Mouse (Mus musculus): ENCODE results near the gene Peg3.
"Not testable (repeated sequence)": the region's sequence is repeated elsewhere in the genome, so short reads cannot be mapped to it uniquely, and the experiment has no call there.

The Peg3 gene

DNA sequence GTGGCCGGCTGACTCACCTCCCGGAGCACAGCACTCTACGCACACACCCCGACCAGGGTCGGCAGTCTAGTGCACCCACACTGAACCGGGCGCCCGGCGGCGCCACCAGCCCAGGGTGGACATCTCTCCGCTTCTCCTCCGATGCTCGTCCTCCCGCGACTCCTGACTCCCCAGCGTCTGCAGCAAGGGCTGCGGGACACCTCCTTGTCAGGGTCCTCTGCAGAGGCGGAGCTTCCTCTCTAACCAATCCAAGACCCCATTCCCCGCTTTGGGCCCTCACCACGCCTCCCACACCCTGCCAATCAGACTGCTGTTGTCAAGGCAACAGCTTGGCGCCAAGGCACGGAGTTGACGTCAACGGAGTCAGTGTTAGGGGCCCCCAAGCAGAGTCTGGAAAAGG lies at the start of gene Peg3, which contains the start of gene Usp29:
Peg3 (minus strand) TSS at position 191 of the 400 bp plus-strand sequence.
Usp29 (plus strand) TSS at position 338 of the 400 bp plus-strand sequence.
- peak; percentile 36 for ATAC-seq (ENCODE audit: insufficient number of reproducible peaks, low FRiP score, low TSS enrichment)

DNA sequence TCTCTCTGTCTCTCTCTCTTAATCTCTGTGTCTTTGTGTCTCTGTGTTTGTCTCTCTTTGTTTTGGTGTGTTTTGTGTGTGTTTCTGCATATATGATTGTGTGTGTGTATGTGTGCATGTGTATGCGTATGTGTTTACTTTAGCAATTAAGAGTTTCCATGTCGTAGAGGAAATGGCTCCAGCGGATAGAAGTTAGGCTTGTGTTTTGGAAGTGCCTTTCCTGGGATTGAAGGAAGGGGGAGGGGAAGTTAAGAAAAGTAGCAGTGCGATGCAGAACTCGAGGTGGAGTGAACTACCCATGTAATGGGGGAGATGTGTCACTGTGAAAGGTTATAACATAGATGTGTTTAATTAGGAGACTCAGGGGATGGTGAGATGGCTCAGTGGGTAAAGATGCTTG lies 48.9 kb upstream of the Peg3 start:
- no peak for ATAC-seq (ENCODE audit: insufficient number of reproducible peaks, low FRiP score, low TSS enrichment)

DNA sequence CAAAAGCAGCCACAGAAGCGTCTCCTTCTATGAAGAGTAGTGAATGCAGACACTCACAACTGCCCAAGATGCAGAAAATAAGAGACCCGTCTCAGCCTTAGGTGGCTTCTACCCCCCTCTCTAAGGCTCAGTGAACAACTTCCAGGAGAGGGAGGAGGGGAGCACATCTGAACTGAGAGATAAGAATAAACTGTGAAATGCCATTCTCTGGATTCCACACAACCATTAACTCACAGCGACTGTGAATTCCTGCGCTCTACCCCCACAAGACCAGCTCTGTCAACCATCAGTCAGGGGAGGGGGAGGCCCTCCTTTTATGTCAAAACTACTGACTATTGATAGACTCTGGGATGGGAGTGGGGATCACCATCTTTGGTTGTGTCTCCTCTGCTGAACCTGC lies 47.5 kb upstream of the Peg3 start:
- no peak for ATAC-seq (ENCODE audit: insufficient number of reproducible peaks, low FRiP score, low TSS enrichment)

DNA sequence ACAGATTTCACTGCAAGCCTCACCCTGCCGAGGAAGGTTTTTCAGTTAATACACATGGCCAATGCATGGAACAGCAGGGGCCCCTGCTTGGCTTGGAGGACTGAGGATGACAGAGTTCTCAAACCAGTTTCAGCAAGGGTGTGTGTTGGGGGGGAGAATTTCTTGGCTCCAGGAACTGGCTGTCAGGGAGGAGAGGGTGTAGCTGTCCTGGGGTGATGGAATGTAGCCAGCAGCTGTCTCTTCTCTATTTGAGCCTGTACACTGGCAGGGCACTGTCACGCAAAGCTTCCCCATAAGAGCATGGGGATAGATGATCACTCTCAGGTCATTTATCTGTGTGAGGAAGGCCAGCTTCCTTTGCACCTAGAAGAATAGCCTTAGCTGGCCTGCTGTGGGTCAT lies 46.9 kb upstream of the Peg3 start:
- ATAC-seq (ENCODE audit: insufficient number of reproducible peaks, low FRiP score, low TSS enrichment), result no peak

DNA sequence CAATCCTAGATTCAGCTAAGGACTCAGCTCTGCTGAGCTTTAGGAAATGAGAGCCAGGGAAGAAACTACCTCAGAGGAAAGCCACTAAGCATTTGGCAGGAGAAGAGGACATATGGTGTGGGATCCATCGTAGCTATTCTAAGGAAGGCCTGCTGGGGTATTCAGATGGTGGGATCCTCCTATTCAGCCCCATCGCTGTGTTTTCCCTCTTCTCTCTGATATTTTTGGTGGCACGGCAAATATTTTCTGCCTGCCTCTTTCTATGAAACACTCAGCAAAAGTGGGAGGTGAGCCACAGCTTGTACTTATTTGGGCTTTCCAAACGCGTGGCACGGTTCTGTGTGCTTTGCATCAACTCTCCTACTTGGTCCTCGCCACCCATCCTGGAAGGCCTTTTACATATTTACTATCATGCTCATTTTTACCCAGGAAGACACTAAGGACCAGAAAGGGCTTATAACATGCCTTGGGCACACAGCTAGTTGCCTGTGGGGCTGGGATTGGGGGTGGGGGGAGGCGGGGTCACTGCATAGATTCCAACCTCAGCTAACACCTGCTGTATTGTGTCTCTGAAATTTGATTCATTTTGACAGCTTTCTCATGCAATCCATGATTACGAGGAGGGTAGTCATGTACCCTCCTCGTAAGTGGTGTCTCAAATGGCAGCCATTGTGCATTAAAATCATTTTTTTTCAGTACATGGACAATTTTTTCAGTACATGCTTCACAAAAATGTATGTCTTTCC lies 46.3 kb upstream of the Peg3 start:
- peak; percentile 75 for ATAC-seq (ENCODE audit: insufficient number of reproducible peaks, low FRiP score, low TSS enrichment)

DNA sequence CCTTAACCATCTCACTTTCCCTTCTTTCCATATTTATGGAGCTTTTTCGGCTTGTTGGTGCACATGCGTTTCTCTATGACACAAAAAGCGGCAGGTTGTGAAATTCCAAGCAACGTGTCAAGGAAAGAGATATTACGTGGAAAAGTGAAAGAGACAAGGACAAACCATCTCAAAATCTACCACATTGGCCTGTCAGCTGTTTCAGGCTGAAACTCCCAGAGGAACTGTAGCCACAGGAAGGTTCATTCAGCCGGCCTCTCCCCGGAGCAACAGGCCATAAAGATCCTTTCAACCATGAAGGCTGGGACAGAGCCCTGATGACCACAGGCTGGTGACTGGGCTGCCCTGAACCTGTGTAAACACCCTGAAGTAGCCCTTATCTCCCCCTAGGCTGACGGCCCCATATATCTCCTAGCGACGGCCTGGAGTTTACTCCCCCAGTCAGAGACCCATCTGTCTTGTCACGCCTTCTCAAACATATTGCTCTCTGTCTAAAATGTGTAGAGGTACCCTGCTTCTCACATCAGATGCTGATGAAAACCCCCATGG lies 43.7 kb upstream of the Peg3 start:
- not testable (repeated sequence) for ATAC-seq (ENCODE audit: insufficient number of reproducible peaks, low FRiP score, low TSS enrichment)

DNA sequence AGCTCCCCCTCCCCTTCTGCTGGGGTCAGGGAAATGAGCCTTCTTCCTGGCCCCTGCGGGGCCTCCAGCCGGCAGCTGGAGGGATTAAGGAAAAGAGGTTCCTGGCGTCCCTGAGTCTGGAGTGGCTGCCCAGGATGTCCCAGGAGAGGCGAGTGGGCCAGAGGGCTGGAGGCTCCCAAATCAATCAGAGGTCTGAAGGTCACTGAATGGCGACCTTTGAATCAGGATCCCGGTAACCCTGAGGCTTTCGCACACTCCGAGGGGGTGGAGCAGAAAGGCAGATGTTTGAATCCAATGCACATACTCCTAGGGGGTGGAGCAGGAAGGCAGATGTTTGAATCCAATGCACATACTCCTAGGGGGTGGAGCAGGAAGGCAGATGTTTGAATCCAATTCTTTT lies 40.1 kb upstream of the Peg3 start:
- no peak for ATAC-seq (ENCODE audit: insufficient number of reproducible peaks, low FRiP score, low TSS enrichment)

DNA sequence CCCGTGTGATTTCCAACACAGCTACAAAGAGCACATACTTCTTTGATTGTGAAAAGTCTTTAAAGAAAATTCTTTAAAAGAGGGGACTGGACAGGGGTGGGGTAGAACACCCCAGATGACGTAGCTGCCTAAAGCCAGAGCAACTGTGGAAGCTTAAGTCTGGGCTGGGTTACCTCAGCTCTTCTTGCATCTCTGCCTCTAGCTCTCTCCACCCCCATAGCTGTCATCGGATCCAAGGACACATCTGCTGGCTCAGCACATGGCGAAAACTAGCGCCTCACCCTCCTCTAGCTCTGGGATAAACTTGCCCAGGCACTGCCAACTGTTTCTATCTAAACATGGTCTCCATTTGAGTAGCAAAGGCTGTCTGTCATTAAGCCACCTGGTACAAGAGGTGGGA lies 35.0 kb upstream of the Peg3 start:
- ATAC-seq (ENCODE audit: insufficient number of reproducible peaks, low FRiP score, low TSS enrichment), result no peak

DNA sequence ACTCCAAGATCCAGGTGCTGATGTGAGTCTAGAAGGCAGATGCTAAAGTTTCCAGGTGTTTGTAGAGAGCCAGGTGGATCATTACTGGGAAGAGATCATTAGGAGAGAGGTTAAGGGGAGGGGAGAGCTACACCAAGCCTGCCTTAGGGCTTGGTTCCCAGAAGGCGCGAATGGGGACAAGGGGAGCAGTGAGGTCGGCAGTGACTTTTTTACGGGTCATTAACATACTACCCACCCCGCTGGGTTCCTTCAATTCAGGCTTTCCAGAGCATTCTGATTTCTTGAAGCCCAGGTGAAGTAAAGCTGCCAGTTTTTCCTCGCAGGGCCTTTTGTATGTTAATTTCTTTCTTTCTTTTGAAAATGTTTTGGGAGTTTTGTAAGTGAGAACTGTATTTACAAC lies 29.9 kb upstream of the Peg3 start:
- no peak for ATAC-seq (ENCODE audit: insufficient number of reproducible peaks, low FRiP score, low TSS enrichment)

DNA sequence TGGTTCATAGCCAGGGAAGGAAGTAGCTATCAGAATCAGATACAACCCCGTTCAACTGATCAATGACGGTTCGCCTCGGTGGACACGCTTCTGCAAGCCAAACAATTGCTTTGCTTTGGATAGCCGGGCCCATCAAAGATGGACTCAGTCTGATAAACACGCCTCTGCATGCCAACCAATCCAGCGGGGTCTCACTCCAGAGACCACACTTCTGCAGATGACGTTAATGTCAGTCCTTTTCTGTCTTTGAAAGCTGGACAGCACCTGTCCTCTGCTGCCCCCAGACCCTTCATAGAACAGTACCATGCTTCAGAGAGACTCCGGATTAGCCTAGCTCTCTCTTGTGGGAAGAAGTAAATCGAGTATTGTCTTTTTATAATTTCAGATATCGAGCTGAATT lies 29.5 kb upstream of the Peg3 start:
- ATAC-seq (ENCODE audit: insufficient number of reproducible peaks, low FRiP score, low TSS enrichment), result no peak

DNA sequence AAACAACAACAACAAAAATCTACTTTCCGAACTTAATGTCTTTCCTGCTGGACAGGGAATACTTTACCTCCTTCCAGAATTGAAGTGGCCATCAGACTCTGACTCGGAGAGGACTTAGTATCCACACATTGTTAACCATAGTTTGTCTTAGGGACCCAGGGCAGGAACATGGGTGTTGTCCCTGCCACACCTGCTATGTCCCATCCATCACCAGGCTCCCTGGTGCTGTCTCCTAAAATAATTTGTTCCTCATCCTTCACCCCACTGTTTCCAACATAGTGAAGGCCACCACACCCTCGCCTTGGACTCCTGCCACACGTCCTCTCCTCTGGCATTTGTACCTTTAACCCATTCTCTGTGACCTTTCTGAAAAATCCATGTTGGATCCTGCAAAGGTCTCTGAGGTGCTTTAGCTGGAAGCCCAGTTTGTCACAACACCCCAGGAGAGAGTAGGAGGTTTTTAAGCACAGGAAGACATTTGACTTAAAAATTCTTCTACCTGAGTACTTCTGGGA lies 26.6 kb upstream of the Peg3 start:
- ATAC-seq (ENCODE audit: insufficient number of reproducible peaks, low FRiP score, low TSS enrichment), result no peak

DNA sequence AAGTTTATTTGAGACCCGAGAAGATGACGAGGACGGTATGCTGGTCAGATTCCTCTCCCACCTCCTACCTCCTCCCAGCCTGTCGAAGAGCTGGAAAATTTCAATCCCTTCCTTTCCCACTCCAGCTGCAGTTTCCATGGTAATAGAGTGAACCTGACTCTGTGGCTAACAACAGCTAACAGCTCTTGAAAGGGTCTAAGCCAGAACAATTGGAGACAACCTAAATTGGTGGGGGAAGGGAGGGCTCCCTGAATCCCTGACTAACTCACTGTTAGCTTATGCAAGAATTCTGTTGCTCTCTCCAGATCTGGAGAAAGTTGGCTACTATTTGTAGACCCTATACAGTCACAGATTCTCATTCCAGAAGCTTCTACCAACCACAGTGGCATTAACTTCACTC lies 23.2 kb upstream of the Peg3 start:
- ATAC-seq (ENCODE audit: insufficient number of reproducible peaks, low FRiP score, low TSS enrichment), result no peak

DNA sequence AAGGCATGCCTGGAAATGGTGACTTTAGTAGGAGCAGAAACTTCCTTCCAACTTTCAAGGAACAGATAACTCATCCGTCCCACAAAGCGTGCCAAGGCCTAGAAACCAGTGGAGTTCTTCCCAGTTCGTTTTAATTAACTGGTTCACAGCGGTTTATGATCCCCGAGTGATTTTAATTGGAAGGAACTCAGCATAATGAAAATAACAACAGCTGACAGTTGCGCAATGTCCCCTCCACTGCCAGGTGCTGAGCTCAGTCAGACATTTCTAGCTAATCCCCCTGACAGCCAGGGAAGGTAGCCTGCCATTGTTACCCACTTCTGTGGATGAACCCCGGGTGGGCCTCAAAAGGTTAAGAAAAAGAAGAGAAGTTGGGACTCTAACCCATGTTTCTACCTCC lies 19.0 kb upstream of the Peg3 start:
- ATAC-seq (ENCODE audit: insufficient number of reproducible peaks, low FRiP score, low TSS enrichment), result no peak

DNA sequence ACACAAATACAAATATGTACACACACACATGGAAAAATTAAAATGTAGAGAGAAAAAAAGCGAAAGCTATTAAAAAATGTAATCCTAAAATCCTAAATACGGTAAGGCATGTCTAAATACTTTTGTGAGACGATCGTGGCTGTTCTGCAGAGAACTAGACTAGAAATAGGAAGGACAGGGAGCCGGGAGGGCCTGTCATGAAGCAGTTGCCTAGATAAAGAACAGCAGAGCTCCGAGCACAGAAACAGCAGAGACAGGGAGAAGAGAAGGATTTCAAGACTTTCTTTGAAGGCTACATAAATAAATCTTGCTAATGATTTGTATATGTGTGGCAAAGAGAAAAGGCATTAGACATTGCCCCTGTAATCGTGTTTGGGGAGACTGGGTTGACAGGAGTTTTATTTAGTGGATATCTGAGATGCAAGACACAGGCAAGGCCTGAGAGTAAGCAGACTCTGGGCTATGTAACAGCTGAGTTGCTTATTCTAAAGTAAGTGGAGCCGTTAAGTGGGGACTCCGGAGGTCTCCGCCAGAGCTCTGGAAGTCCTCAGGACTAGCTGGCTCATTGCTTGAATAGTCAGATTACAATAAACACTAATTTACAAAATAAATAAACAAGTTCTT lies 14.2 kb upstream of the Peg3 start:
- no peak for ATAC-seq (ENCODE audit: insufficient number of reproducible peaks, low FRiP score, low TSS enrichment)

DNA sequence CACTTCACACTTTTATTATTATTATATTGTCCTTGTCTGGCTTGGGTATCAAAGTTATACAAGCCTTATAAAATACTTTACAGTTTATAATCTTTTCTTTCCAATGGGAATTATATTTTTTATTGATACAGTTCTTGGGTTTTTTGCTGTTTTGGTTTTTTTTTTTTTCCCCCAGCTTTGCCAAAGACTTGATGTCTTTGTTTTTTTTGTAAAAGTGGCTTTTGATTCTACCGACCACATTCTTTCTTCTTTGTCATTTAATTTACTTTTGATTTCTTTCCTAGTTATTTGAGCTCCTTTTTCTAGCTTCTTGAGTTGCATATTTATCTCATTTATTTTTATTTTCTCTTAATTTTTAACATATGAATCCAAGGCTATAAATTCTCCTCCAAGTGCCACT lies 5.8 kb upstream of the Peg3 start:
- no peak for ATAC-seq (ENCODE audit: insufficient number of reproducible peaks, low FRiP score, low TSS enrichment)

DNA sequence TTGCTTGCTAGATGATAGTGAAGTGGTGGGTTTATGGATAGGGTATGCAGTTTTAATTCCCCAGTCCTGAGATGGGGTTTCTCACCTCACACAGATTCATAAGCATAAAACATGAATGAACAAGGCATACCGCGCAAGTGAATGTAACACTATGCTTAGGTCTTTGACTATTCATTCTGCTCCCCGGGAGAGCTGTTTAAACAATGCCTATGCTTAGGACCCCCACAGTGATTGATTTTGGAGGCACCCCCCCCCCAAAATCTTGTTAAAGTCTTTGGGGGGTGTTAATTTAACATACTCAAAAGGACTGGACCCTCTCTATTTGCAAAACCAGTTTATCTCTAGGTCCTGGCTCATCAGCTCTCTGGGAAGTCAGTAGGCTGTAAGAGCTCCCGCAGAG lies 1.7 kb upstream of the Peg3 start:
- ATAC-seq (ENCODE audit: insufficient number of reproducible peaks, low FRiP score, low TSS enrichment), result no peak

DNA sequence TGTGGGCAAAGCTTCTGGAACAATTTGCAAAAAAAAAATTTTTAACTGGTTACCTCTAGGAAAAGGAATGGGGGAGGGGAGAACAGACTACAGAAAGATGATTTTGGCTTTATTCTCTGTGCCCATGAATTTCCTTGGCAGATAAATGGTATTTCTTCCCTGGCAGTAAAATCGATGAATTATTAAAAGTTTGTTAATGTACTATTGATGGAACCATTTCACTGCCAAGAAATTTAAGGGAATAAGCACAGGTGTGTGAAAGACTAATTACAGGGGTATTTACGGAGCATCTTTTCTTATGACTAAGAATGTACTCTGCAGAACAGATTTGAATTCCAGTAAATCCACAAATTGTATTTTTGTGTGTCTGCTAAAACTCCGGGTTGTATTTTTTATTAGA lies 1.1 kb upstream of the Peg3 start:
- ATAC-seq (ENCODE audit: insufficient number of reproducible peaks, low FRiP score, low TSS enrichment), result no peak

DNA sequence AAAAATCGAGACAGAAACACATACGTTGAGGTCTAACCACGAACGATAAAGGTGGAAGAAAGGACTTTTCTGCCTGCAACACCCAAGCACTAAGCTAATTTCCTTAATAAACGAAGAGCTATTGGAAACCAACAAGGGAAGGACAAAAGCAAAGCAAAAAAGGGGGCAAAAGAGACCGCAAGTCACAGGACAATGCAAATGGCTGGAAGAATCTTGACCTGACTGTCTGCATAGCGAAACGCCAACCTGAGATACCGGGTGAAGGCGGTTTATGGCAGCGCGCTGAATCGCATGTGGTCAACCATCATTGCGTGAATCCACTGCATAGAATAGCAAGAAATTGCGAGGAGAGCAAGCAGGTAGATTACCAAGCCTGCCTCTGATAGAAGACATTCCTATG lies 570 bp upstream of the Peg3 start:
- no peak for ATAC-seq (ENCODE audit: insufficient number of reproducible peaks, low FRiP score, low TSS enrichment)

DNA sequence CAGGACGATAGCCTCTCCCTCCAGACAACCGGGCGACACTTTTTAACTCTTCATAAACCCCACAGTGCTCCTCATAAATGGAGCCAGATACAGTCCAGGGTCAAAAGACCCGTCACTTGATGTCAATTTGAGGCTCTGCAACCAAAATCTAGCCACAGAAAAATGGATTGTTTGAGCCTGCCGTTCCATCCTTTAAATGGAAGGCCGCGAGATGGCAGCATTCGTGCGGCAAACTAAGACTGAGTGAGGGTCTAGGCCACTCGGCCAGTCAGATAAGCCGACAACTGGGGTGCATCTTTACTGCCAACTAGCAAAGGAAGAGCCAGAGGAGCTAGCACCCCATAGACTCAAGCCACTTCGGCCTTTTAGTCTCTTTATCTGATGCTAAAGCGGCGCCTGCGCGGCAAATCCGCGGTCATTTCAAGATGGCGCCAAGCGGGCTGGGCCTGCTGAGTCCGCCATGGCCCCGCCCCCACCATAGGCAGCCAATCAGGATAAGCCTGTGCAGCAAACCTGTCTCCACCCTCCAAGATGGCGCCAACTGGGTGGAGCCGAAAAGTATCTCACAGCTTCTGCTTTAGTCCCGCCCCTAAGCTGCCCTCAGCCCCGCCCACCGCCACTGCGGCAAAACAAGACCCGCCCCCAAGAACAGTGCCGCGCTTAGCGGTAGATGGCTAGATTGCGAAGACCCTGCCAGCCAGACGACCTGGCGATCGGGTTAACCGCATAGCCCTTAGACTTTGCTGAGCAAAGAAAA lies 992 bp downstream of the Peg3 start:
- ATAC-seq (ENCODE audit: insufficient number of reproducible peaks, low FRiP score, low TSS enrichment), result peak; percentile 12; the same call in 1 of the 2 replicates

DNA sequence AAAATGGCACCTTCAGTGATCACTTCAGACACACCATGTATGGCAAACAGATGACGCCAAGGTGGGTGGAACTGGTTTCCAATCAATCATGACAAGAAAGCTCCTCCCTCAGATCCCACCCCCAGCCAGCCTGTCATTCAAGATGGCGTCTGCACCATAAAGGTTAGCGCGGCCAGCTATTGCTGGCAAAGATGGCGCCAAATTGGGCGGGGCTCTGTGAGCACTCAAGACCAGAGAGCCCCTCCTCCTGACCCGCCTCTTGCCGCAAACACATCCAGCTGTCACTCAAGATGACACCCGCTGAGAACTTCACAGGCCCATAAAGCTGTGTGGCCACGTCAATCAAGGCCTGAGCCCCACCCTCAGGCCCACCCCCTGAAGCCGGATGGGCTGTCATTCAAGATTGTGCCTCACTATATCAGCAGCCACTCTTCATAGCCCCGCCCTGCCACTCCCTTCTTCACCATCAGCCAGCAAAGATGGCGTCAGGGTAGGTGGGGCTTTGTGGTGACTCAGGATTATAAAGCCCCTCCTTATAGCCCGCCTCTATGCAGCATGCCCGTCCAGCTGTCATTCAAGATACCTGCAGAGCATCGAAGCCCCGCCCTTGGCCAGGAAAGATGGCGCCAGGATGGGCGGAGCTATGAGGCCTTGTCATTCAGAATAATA lies 1.8 kb downstream of the Peg3 start:
- peak; percentile 53 for ATAC-seq (ENCODE audit: insufficient number of reproducible peaks, low FRiP score, low TSS enrichment)

All from cerebellum, adult (tissue).